Mouse (Mus musculus) spleen, postnatal 4 days (tissue): ENCODE measurements at regions not wholly inside any gene's neighbourhood (a gene's known extent, or its start where the extent isn't known, plus 50 kb on each side); places are given as distances from the start of the nearest gene placed in this dataset.
A peak's percentile ranks its signal among the peaks of the same experiment; 100 is the strongest.

Source experiments
- DNase-seq, 2 experiments: peaks; one replicate each; pipeline ENCODE4 v3.0.0; 2022; ENCODE audit warnings: low spot score in 2 of 2

DNA sequence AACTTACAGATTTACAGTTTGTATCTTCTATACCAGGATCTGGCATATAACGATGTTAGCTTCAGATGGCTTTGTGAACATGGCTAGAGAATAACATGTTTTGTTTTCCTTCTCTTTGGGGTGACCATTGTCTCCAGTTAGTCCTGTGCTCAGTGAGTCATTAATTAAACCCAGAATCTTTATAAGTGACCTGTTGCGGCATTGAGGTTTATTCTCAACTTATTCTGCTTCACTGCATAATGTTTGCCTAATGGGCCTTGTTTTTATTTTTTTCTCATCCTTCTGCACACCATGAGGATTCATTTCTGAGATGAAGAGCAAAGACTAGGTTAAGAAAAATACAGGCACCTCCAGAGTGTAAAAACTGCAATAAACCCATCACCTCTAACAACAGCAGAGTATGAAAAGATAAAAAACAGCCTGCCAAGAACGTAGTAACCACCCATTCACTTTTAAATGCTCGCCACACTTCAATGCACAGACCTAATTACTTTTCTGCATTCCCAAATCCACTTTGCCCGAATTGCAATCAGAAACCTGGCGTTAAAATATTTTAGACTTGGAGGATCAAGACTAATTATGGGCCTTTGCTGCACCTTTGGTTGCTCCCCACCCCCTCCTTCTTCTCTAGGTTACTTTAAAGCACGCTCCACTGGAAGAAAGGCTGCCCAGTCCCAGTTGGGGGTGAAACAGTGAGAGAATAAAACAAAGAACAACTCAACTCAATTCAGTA lies 381.5 kb upstream of the Nr2f1 start:
- DNase-seq, result no peak

DNA sequence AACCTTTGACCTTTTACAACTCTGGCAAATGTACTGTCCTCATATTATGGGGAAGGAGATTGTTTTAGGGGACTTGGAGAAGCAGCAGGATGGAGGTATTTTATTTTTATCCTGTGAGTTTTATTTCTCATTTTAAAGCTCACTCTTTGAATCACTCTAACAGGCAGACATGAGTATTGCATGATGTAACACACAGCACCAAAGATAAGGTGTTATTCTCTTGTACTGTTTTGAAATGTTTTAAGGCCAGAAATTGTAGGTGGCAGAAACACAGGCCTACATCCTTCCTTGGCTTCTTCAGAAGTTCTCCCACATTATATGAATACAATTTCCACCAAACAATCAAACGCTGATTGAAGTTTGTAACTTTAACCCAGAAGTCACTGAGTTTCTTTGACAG lies 377.9 kb upstream of the Nr2f1 start:
- no peak for DNase-seq

DNA sequence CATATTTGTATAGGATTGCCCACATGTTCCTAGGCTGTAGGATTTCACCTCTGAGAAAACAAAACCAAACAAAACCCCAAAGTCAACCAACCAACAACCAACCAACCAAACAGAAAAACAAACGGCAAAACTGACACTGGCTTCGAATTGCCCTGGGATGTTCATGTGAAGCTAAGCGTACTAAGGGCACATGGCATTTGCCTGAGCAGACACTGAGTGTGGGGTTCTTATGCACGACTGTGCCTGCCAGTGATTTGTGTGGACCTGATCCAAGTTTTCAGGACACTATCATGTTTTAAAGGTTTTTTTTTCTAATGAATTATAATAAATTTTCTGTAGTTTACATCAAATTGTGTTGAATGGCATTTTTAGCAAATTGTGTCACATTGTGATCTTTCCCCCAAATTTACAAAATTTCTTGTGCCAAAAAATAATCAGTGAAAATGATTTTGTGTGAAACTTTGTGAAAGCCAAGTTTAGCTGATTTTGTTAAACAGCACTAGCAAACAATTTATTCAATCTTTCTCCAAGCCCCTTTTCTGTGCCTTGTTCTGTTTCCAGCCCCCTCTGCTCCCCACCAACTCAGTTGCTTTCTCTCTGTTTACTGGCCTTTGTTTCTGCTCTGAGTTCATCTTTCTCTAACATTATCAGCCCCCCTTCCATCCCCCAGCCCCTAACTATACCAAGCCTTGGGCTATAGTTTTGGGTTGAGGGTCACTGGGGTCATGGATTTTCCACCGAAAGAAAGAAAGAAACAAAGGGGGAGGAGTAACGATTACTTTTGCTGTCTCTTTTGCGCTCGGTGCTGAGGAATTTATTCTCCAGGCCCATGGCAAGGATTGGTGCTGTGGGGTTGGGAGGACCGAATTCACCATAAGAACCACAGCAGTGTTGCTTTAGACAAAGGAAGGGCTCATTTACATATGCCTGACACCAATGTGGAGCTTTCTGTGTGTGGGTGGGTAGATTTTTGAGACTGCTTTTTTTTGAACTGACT lies 377.0 kb upstream of the Nr2f1 start:
- no peak for DNase-seq

DNA sequence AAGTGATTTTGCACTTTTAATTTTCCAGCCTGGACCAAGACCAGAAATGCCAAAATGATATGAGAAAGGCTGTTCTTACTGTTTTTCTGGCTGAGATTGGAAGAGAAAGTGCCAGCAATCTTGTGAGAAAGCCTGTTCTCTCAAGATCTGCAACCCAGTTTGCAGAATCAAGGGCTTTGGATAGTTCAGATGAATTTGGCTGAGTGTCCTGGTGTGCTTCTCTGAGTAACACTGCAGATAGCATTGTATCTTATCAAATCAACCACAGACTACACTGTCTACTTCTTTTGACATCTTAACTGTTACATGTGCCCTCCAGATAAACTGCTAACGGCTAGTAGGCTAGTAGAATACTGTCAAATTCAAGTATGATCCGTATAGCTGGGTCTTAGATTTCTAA lies 371.5 kb upstream of the Nr2f1 start:
- no peak for DNase-seq

DNA sequence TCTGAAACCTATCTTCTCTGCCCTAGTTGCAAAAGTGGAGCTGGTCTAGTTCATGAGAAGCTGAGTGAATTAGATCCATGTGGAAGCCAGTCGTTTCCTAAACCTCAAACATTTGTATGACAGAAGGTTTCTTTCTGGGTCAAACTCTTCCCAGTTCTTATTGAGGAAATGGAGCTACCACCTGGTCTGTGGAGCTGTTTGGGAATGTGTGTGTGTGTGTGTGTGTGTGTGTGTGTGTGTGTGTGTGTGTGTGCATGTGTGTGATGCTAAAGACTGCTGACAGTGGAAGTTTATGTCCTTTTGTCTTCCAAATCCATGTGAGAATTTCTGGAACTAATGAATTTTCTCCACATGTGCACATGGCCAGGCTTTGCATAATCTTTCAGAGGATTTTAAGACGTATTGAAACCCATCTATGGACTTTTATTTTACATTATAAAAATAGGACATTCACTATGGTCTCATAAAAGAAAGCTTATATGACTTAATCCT lies 324.9 kb upstream of the Nr2f1 start:
- DNase-seq, result no peak

DNA sequence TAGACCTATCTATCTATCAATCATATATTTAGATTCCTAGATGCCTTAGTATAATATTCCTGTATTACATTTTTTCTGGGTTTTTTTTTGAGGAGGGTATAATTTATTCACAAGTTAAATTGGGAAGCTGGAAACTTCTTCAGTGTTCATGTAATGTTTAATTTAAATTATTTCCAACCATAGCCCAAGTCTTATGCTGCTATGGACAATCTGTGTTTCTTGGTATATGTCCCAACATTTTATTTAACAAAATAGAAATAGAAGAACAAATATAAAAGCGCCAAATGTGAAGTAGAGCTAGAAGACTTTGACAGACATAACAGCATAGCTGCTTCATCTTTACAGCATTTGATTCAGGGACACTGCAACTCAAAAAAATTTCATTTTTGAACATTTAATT lies 321.2 kb upstream of the Nr2f1 start:
- DNase-seq, result no peak

DNA sequence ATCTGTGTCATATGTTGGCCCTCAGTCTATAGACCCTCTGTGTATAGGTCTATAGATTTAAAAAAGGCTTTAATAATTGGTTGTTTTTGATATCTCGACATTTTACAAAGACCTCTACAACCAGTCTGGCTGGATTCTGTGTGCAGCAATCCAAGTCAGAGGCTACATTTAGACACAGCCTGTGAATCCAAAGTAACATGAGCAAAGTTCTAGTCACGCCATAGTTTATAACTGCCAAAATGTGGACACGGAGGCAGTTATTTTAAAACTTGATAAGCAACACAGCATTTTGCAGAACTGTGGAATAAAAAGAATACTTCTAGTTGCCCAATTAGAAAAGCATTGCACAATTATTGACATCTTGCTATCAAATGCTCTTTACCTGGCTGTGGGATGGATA lies 320.6 kb upstream of the Nr2f1 start:
- DNase-seq, result no peak

DNA sequence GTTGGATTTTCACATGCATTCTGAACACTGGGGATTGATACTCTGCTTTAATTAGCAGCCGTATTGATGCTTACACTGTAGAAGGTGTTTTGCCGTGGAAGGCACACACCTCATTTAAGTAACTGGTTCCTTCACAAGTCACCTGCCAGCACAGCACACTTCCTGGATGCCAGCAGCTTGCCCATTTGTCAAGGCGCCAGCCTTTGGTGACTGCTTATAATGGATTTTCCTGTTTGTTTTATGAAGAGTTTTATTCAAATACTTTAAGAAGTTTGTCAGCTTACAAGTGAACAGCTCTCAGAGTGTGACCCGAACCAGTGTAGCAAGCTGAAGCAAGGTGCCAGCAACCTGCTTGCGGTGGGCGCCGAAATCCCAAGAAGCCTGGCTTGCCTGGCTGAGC lies 301.0 kb upstream of the Nr2f1 start:
- DNase-seq, result no peak

DNA sequence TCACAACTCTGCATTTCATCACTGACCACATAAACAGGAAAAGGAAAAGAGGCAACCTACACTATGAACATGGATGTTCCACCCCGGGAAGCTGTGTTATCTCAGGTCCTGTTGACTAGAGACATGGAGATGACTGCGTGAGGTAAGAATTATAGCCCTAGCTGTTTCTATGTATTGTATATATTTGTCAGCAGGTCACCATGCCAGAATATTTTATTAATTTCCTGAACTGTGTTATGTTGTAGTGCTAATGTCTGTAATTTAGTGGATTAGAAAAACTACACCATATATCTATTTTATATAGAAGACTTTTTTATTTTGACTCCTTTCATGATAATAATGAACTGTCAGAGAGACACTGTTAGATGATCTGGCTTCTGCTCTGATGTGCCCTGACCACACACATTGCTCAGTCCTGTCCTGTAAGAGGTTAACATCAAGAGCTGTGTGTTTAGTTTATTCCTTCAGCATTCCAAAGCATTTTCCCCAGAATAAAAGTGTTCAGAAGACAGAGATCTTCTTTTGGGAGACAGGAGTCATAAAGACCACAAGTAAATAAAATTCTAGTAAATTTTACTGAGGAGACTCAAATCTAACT lies 284.3 kb upstream of the Nr2f1 start:
- DNase-seq, result no peak

DNA sequence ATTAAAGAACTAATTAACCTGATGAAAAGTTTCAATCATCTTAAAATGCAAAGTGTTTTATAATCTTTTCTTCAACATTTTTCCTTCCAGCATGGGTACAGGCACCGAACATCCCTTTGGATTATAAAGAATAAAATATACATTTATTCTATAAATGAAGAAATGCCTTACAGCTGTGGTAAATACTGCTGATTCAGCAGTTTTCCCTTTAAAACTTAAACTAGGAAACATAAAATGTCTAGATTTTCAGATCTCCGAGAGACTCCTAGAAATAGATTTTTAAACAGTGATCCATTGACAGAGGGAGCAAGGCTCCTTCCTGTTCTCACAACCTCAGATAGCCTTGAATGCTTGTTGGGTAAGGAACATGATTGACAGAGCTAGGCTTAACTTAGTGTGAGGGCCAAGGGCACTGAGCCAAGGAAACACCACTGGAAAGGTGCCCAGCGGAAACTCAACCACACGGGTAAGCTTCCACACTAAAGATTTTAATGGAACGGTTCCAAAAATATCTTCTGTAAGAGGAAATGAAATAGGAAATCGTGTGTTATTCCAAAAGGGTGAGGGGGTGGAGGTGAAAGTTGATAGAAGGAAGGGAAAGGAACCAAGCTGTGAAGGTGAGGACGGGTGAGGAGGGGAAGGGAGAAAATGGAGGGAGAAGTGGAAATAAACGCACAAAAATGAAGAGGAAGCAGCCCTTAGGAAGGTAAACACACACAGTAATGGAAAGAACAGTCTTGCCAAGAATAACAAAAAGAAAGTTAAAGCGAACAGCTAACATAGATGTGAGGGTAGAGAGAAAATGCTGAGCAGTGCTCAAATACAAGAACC lies 283.6 kb upstream of the Nr2f1 start:
- DNase-seq, result peak in 1 of 2 experiments; percentile 28

DNA sequence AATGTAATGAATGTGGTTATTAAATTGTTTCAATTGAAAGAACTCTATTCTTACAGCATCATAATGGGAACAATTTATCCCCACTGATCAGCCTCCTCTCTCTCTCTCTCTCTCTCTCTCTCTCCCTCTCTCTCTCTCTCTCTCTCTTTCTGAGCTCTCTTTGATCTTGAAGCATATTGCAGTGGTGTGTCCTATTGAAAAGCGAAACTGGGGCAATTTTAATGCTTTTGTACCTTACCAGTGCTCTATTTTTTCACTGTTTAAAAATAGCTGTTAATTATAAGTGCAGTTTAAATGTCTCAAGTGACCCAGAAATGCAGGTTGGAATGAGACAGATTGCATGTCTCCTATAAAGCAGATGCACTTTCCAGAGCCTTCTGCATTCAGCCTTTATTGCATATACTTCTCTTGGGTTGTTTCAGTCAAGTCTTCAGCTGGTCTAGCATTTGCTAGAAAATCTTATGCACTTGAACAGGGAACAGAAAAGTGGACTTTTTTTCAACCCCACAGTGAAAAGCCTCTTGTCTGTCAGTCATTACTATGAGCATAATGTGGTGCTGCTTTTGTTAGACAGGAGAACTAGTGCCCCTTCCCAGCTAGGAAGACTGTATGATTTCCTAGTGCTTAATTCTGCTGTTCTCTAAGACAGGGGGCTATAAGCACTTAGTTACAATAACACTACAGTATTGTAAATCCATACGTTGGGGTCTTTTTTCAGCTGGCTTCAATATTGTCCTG lies 251.9 kb upstream of the Nr2f1 start:
- DNase-seq, result no peak

DNA sequence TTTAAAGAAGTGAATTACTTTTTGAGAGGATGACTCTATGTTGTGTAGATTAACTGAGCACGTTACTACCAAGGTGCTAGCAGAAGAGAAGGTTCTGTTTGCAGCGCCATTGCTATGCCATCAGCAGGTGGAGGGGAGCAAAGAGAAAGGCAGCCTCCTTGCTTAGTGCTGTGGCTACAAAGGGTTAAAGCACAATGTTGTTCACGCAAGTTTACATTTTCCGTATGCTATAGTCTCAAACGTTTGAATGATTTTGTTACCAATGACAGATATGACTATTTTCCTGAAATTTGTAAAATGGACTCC lies 247.1 kb upstream of the Nr2f1 start:
- DNase-seq, result no peak

DNA sequence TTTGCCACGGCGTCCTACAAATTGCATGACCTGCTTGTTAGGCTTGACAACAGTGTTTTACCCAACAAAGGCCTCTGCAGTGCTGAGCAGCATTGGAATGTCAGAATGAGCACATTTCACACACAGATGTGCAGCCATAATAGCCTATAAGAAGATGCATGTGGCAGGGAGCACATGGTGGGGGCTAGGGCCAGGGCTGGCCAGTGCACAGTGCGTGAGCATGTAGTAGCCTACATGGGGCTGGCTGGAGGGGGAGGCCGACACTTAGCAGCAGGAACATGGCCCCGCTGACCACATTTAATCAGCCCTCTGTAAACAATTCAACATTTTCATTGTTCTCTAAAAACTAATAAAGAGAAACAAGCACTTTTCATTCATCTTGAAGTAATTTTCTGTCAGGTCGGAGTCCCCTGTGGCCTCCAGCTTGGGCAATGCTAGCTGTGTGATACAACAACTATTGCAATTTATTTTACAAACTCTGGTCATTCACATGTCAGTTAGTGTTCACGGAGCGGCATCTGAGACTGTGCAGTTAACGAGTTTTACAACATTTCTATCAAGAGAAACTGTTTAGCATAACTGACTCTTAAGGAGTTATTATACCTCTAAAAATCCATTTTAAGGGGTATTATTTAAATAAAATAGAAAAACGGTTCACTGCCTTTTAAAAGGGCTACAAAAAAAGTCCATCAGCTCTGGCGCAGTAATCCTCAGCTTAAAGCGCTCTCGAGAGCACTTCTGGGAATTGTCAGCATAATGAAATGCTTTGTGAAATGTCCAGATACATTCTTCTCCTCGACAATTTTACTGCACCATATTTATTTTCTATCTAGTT lies 246.6 kb upstream of the Nr2f1 start:
- no peak for DNase-seq

DNA sequence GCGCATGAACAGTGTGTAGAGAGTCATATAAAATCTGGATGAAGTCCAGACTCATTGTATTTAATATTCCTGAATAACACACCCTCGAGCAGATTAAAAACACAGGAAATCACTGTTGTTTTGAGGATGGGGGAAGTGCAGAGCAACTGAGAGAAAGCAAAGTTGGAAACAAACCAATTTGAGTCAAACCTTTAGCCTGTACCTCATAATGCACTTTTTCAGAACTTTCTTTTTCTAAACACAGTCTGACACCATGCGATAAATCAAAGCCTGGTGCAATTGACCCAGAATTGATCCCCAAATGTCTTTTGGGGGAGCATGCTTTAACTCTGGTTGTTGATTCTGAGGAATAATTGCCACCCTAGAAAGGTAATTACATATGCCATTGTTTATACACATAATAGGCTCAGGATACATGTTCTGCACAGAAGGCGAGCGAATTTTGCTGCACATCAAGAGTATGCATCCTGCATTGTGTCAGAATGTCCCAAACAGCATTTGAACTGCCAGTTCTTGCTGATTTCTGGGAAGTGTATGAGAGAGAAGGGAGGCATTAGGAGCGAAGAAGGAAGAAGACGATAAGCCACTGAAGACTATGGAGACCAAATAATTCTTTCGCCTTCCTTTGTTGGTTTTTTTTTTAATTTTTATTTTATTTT lies 245.3 kb upstream of the Nr2f1 start:
- DNase-seq, result no peak

DNA sequence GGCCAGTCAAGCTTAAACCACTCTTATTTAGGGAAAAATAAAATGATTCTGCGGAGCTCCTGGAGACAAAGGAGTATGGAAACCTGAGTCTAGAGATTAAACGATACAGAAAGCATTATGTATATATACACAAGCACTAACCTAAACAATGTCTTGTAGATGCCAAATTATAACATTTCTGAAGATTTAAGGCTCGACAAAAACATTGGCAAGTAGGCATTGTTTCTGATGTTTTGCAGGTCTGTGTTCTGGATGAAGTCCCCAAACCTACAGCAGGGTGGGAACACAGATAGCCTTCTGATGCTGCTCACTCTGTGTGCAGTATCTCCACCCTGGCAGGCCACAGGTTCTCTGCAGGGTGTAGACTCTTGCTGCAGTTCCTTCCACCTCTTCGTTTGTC lies 228.9 kb upstream of the Nr2f1 start:
- DNase-seq, result no peak

DNA sequence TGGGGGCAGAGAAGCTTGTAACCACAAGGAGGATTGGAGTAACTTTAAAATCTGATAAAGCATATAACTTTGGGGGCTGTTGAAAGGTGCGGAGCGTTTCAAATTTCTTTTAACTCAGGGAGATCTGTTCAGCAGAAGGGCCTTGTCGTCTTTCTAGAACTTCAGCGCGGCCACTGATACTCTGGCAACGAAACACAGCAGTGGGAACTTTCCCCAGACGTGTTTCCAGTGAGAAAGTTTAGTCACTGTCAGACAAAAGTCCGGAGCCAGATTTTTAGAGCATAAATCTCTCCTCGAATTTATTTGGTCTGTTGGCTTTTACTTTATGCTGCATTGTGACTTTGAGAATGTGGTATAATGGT lies 228.5 kb upstream of the Nr2f1 start:
- no peak for DNase-seq

DNA sequence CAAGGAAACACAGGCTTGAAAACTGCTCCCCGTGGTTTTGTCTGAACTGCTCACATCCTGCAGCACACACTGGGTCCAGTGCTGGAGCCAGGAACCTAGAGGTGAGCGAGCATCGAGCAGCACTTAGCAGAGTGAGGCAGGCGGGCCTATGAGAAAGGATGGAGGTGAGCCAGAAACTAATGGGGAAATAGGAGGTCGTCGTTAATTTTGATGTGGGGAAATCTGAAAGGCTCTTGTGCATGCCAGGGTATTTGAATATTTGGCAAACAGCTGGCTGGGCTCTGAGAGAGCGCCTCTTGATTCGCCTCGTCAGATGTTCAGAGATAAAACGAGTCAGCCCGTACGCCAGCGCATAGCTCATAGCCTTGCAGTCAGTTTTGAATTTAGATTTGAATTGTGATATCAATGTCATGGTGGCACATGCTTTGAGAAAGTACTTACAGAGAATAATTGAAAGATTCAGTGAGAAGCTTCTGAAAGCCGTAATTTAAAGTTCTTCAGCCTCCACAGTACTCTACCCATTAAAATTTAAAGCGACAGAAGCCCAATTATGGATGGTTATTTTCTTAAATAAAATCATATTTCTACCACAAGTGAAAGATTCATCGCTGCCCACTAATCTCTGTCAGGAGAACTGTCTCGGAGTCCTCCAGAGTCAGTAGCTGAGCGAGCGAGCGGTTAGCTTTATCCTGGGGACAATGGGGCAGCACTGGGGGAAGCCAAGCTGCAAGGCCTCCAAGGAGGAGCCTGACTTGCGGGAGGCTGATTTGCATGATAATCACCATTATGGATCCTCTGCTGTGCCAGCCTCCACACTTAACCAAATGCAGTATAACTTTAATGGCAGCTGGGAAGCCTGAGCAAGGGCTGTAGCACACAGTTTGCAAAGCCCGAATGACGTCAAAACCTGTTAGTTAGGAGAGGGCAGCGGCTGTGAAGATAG lies 227.9 kb upstream of the Nr2f1 start:
- DNase-seq, result no peak

DNA sequence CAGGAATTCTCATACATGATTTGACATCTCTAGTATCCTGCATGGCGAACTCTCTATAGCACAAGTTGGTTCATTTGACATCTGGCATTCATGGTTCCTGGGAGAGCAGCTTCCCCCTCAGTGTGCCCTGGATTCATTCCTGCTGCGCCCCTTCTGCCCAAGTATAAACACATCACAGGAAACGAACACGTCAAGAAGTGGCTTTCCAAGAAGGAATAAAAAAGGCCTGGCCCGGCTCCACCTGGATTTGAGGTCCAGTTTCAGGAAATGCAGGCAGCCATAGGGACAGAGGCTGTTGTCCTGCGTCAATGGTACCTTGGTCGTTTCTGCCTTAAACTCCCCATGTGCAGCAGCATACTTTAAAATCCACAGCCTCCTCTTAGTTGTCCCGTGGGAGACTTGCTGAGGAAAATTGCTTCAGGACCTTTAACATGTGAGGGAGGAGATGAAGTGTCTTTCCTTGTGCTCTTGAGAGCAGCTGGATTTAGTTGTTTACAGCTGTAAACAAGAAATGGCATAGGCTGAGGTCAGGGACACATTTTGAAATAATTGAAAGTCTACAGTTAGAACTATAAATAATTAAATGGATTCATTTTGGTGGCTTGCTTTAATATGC lies 226.9 kb upstream of the Nr2f1 start:
- DNase-seq, result no peak
